Mouse (Mus musculus): ENCODE data around the gene Carmil3.

Gene Carmil3

DNA sequence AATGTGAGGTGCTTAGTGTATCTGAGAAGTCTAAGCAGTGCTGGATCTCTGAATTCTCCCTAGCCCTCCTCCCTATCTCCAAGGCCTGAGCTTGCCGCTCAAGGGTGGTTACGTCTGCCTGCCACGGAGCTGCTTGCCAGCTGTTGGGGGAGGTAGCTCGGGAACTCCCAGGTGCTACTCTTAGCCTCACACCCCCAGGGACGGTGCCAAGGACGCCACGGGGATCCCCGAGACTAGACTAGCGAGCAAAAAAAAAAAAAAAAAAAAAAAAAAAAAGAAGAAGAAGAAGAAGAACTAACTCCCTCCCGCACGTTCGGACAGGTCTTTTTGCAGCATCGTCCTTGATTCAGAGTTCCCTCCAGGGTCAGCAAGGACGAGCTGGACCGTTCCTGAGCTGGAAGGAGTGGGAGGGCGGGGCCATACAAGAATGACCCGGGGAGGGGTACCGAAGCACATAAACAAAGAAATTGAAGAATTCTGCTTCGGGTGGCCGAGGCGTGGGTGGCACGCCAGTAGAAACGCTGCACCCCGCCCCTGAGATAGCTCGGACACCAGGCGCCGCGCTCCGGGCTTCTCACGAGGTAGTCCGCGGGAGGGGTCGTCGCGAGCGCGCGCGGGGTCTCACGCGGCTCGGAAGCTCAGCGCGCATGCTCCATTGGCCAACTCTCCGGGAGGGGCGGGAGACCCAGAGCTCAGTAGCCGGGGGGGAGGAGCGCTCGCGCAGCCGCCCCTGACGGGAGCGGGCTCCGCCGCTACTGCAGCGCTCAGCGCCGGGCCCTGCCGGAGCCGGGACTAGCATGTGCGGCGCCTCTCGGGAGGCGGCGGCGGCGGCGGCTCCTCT lies at the start of gene Carmil3:
Gene Carmil3 (plus strand): TSS at position 291 of the 841 bp plus-strand sequence.
- no peak for DNase-seq (ENCODE audit: low read depth, low spot score)

DNA sequence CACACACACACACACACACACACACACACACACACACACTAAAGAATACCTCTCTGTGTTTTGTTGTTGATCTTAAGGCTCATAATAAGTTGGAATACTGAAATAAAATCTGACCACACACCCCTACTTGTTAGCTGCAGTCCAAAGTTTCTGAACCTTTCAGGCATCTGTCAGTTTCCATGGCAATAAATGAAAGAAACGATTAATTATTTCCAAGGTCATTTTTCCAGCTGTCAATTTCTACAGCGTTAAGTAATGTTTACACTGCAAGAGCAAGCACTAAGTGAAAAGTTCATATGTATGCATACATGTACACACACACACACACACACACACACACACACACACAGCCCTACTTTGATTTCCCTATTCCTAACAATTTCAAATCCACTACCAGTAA lies 32.8 kb upstream of the Carmil3 start:
- DNase-seq (ENCODE audit: low read depth, low spot score): no peak

DNA sequence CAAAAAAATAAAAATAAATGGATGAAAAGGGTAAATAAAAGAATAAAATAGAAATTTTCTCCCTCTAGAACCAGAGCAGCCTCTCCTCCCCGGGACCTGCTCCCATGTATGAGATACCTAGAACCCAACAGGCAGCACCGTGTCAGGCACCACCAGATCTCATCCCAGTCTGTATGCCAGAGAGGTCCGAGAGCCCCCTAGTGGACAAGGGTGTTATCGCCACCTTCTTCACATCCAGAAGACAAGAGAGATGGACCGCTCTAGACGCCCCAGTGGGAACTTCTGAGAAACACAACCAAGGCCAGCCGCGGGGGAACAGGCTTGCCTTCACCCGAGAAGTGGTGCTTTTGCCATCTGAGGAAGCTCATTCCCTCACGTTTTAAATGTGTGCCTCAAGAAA lies 32.2 kb upstream of the Carmil3 start:
- peak; percentile 80 for DNase-seq (ENCODE audit: low read depth, low spot score)

DNA sequence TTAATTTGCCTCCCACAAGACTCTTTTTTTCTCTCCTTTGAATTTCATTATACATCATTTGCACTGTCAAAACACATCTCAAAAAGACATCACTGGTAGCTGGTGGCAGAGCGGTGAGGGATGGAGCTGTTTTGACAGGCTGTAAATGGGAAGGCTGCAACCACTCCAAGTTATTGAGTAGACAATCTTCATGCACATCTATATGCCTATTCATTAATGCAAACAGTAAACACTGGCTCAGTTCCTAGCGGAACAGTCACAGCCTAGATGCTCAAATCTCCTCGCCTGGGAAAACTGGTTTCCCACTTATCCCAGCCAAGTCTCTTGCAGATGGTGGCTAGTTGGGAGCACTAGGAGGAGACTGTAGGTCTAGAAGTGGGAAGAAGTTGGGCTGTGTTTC lies 31.7 kb upstream of the Carmil3 start:
- no peak for DNase-seq (ENCODE audit: low read depth, low spot score)

DNA sequence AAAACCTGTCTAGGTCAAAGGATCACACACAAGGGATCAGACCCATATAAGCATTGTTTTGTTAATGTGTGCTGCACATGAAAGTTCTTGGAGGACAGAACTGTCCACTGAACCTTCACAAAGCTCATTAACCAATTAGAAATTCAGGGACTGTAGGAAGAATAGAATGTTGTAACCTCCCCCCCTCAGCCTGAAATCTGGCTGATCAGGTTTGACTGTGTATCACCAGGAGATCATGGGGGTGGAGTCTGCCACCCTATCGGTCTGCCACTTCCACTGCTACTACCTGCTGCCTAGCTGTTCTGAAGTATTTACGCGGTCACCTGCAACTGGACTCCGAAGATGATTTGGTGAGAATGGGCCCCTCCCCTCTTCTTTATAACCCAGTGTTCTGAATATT lies 30.7 kb upstream of the Carmil3 start:
- DNase-seq (ENCODE audit: low read depth, low spot score): no peak

DNA sequence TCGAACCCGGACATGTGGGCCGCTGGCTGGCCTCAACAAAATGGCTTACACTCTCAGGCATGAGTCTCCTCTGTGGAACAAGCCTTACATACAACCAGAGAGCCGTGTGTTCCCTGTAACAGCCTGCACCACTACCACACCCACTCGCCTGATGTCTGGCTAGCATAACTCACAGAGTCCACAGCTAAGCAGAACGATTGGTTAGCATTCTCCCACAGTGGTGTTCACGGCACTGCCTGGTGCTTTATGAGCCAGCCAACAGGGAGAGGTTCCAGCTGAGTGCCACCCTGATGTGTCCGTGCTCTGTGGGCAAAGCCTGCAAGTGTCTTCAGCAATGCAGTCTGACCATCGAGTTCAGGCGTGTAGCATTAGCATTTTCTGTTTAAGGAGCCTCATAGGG lies 30.2 kb upstream of the Carmil3 start:
- DNase-seq (ENCODE audit: low read depth, low spot score): no peak

DNA sequence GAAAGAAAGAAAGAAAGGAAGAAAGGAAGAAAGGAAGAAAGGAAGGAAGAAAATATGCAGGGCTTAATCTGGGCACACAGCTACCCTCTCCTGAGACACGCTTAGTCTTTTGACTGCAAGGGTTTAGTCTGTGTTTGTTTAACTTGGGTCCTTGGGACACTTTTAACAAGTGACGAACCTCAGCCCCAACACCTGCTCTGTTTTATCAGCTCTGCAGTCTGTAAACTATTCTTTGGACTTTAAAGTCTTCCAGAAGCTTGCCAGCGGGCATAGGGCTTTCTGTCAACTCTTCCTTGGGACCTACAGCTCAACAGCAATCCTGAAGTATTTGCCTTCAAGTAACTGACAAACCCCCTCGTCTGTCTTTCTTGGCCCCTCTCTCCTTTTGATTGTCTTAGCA lies 28.7 kb upstream of the Carmil3 start:
- DNase-seq (ENCODE audit: low read depth, low spot score): no peak

DNA sequence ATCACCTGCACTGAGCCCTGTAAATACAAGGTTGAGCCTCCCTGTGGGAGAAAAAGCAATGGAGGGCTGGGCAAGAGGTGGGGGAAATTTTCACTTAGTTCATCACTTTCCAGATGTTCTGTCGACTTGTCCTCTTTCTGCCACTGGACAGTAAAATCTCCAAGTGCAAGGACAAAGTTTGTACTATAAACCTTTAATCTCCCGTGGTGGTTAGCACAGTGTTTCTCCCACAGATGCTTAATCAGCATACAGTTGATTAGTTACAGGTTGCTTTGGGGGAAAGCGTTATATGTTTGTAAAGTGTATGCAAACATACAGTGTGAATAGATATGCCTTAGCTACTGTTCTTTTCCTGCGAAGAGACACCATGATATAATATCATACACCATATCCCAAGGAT lies 24.0 kb upstream of the Carmil3 start:
- DNase-seq (ENCODE audit: low read depth, low spot score): no peak

DNA sequence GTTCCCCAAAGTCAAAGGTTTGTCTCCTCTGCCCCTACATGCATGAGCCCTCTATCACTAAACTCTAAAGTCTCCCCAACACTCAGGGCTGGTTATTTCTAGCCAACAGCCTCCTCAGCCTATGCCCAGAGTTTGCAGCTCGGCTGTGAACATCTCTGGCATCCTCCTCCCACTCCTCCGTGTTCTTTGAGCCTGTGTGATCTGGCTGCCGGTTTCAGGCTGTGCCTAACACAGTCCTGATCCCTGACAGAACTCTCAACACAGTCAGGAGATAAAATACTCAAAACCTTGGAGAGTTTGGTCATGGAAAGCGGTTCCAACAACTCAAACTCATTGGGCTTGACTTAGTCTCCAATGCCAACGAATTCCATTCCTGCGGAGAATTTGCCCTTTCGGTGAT lies 23.3 kb upstream of the Carmil3 start:
- DNase-seq (ENCODE audit: low read depth, low spot score): no peak

DNA sequence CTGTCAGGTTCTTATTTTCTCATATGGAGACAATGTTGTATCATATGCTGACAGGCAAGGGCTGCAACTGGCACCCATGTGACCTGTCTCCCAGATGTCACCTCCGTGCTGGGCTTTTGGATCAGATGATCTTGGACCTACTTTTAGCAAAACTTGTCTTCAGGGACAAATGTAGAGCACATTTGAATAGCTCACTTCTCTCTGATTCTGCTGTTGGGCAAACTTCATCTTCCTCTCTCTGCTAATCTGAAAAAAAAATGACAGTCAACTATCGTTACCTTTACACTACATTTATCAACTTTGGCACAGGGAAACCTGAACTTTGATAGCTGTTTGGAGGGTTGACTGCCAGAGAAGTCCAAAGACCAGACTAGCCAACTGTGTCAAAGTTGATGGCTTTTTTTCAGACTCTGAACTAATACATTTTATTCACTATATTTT lies 22.1 kb upstream of the Carmil3 start:
- no peak for DNase-seq (ENCODE audit: low read depth, low spot score)

DNA sequence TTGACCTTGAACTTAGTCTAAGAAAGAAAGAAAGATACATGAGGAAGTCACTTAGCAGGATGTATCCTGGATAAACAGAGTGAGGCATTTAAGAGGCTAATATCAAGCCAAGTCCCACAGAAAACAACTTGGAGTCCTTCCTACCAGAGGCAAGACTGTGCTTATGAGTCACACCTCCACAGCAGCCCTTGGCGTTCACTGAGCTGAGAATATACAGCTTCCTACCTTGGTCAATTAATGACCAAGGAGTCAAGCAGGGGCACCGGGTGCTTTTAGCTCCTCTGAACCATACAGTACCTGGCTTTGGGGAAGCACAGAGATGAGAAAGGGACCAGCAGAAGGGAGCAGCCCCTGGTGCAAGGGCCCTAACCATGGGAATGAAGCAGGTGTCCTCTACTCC lies 21.4 kb upstream of the Carmil3 start:
- no peak for DNase-seq (ENCODE audit: low read depth, low spot score)

DNA sequence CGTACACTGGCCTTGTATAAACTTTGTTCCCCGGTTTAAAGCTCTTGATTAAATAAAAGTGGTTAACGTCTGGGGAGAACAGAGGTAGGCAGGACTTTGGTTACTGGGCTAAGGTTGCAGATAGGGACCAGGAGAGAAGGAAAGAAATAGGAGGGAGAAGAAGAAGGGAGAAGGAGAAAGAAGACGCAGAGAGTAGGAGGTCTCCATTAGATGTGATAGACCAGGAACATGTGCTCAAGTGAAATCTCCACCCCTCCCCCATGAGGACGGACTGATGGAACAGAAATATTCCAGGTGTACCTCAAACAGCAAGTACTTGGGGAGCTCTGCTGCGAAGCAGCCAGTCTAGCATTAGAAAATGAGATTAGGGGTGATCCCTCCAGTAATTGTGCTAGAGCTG lies 20.6 kb upstream of the Carmil3 start:
- DNase-seq (ENCODE audit: low read depth, low spot score): no peak

DNA sequence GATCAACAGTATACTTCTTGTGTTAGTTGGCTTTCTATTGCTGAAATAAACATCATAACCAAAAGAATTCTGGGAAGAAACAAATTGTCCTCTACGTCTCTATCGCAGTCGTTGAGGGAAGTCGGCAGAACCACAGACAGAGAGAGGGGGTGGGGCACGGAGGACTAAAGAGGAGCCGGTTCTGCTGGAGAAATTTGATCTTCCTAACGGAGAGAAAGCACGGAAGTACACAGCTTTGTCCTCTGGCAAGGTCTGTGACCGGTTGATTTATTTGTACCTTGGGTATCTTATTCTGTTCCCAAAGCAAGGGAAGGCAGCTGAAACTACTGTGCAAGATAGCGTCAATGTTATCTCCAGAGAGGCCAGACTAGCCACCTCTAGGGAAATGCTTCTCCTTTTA lies 19.6 kb upstream of the Carmil3 start:
- no peak for DNase-seq (ENCODE audit: low read depth, low spot score)

DNA sequence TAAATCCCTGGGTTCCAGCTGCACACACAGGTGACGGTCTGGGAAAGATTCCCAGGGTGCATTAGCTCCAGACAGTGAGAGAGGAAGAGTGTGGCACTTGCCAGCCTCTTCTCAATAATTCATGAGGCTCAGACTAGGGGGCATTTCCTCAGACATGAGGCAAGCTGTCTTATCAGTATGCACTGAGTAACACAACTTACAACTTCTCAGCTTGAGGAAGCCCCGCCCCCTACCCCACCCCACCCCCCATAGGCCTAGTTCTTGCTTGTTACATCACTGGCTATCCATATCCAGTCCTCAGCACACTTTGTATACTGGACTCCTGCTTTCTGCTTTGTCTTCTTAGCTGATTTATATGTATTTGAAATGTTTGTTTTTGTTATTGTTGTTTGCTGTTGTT lies 14.8 kb upstream of the Carmil3 start:
- DNase-seq (ENCODE audit: low read depth, low spot score): no peak

DNA sequence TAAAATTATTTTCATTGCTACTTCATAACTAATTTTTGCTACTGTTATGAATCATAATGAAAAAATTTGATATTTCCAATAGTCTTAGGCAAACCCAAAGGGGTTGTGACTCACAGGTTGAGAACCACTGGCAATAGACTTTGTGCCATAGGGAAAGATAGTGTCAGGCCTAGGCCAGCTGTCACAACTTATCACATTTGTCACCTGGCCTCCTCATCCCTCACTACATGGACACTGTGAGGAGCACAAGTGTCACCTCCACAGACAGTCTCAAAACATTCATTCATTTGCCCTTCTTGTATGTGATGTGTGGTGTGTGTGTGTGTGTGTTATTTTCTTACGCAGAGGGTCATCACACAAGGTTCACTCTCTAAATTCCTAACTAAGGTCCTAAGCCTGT lies 13.0 kb upstream of the Carmil3 start:
- no peak for DNase-seq (ENCODE audit: low read depth, low spot score)

DNA sequence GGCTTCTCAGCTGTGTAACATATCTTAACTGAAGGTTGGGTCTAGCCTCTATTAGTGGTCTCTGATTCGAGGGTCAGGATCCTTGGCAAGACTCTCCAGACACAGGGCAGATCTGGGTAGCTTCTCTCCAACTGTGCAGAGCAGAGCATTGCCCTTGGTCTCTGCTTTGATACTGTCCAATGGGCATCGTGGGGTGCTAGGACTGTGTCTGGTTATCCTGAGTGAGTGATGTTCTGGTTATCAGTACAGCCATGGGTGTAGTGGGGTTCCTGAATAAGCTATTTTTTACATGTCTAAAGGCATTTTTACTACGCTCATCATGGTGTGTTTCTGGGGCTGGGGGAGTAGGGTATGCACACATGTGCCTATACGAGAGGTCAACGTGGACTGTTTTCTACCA lies 12.6 kb upstream of the Carmil3 start:
- DNase-seq (ENCODE audit: low read depth, low spot score): no peak

DNA sequence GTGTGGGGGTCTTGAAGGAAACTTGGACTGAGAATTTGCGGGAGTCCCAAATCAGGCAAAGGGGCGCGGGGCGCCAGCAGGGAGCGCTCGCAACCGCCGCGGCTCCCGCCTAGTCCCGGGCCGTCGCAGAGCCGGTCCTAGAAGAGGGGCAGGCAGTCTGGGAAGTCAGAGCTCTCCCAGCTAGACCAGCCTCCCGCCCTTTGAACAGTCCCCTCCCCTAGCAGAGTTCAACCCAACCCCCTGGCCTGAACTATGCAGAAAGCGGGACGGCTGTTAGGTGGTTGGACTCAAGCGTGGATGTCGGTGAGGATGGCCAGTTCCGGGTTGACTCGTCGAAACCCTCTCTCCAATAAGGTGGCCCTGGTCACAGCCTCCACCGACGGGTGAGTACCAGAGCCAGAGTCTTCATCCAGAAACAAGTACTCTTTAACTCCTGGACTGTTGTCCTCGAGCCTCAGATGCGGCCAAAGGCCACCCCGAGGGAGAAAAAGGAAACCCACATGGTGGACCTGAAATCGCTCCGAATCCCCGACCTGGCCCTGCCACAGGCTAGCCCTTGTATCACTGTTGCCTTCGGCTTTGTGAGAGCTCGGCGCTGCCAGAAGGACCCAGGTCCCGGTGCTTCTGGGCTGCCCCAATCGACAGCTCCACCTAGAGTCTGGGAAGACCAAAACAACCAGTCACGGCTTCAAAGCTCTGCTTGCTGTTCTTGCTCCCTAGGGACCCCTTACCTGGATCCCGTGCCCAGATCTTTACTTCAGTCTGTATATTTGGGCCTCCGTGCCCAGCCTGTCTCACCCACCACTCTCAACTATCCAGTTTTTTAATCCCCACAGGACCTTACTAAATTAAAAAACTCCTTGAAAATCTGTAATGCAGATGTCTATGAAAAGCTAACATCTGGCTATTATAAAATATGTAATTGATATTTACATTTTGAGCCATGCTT lies 11.5 kb upstream of the Carmil3 start, which contains the start of gene Dhrs4:
Gene Dhrs4 (plus strand): TSS at position 108 of the 949 bp plus-strand sequence.
- DNase-seq (ENCODE audit: low read depth, low spot score): peak; percentile 68

DNA sequence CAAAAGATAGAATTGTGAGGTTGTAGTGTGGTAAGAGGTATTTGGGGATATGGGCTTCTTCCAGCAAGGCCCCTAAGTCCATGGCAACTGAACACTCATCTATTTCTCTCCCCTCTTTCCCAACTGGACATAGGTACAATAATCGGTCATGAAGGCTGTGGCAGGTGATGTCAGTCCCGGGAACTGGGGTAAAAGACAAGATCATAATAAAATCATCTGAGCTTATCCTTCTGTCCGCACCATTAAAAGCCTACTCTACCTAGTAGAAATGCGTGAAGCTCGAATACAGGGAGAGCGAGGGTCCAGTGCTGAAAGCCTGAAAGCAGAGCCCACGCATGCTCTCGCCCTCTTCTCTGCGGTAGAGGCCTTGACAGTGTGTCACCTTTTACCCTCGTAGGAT lies 10.8 kb upstream of the Carmil3 start:
- DNase-seq (ENCODE audit: low read depth, low spot score): no peak

DNA sequence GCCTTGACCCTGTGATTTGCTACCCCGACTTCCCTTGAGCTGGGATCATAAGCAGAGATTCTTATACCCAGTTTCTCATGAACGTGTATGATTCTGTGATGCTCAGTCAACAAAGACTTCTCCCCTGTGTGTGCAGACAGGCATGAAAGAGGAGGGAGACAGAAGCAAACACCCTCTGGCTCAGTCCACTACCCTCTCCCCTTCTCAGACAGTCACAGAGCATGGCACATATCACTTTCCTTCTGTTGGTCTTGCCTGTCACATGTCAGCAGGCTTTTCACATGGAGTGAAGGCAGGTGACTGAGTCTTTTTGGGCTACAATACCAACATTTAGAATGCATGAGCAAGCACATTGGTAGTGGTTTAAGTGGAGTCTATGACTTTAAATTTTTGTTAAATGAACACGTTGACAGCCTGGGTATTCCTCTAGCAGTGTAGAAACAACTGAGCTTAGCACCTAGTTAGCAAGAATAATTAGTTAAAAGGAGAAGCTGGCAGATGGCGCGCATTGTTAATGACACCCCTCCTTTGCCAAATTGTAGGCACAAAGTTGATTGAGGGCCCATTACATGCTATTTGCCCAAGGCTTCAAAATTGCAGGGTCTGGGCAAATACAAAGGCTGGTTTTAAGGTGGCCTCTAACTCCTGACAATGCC lies 5.9 kb upstream of the Carmil3 start:
- DNase-seq (ENCODE audit: low read depth, low spot score): no peak

DNA sequence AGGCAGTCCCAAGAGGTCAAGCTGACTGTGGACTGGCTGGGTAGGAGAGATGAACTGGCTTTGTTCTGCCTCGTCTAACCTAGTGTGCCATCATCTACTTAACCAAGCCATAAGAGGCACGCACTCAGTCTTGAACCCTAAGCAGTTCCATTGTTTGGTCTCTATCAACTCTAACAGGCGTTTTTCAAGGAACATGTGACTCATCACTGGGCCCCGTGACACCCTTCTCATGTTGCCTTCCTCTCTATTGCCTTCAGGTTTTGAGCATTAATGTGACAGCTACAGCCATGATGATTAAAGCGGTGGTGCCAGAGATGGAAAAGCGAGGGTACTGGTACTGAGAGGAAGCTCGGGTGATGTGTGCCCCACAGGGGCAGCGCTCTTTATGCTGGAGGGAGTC lies 3.6 kb upstream of the Carmil3 start:
- DNase-seq (ENCODE audit: low read depth, low spot score): no peak

DNA sequence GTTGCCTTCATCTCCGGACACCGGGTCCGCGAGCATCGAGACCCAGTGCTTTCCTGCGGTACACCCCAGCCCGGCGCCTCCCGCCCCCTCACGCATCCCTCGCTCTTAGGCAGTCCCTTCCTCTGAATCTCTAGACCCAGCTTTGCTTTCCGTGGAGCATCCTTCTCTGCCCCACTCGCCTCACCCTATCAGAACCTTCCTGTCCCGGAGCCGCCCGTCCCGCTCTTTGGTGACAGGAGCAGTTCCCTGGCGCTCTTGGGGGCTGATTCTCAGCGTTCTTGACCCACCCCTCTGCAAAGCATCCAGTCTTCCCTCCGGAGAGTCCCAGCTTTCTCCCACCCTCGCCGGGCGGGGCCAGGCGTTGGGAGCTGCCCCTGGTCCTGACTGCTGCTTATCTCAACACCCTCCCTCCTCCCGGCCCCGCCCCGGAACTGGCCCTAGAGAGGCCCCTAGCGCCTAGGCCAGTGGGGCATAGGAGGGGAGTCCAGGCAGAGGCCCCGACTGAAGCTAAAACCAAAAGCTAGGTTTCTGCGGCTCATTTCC lies 911 bp downstream of the Carmil3 start:
- no peak for DNase-seq (ENCODE audit: low read depth, low spot score)

DNA sequence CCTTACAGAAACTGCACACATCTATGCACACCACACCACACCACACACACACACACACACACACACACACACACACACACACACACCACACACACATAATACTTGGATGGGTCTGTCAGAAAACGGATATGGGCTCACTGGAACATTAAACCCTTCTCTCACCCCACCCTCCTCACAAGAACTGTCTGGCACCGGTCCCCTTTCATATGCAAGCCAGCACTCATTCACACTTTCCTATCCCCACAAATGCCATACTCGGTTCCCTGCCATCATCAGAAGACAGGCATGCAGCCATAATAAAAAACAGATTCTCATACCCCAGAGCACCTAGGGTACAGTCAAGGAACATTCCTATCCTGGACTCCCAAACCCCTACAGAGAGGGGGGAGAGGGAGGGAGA lies 1.7 kb downstream of the Carmil3 start:
- DNase-seq (ENCODE audit: low read depth, low spot score): no peak

All from WW6 (cell line).